Comparison of ENCODE assay signal across 4 mouse cellular contexts in genomic region chrX:95365326-95365725, GRCm38 (mm10).
DNase-seq lines count a peak whose midpoint lies in the region.
"Not testable (repeated sequence)": the region's sequence is repeated elsewhere in the genome, so short reads cannot be mapped to it uniquely, and the experiment has no call there.

No protein-coding gene starts in this region.

- not testable (repeated sequence) for H3K9ac ChIP-seq in ES-E14 (ENCODE audit: insufficient read depth, low read depth, low read length, poor library complexity, severe bottlenecking)

- H3K27ac ChIP-seq in ES-E14 (ENCODE audit: insufficient read depth, low read depth, low read length, poor library complexity, severe bottlenecking): peak overlapping the region; percentile 62

- H3K9me3 ChIP-seq in ES-E14 (ENCODE audit: control insufficient read depth, insufficient read depth, low read depth, low read length): not testable (repeated sequence)

- not testable (repeated sequence) for H3K36me3 ChIP-seq in ES-E14 (ENCODE audit: control insufficient read depth, insufficient read depth, low read length, poor library complexity, severe bottlenecking)

- peak; percentile 84 for DNase-seq in ES-CJ7 (ENCODE audit: low read depth, low spot score)
- DNase-seq in ES-E14 (ENCODE audit: low read depth, low spot score): not testable (repeated sequence)
- DNase-seq in R1 (ENCODE audit: low read depth, low spot score): peak; percentile 76
- peak; percentile 75 for DNase-seq in ZHBTc4 (ENCODE audit: low read depth, low spot score)

- in situ Hi-C loops in ES-E14 (cut with MboI; ENCODE audit: low sequenced_read_pairs in 2 of 2, unreplicated experiment in 2 of 2): not testable (repeated sequence)

- not testable (repeated sequence) for H3K4me3 ChIP-seq in ES-E14 (ENCODE audit: insufficient read depth in 1 of 2, low read depth in 1 of 2, low read length in 2 of 2, poor library complexity in 1 of 2, severe bottlenecking in 1 of 2)

- H3K4me1 ChIP-seq in ES-E14 (ENCODE audit: control insufficient read depth in 2 of 2, insufficient read depth in 2 of 2, low read length in 2 of 2, poor library complexity in 1 of 2): not testable (repeated sequence)
